In genomic region chr4:41583353-41583752, GRCm38 (mm10) we compare ENCODE assay signal across 18 mouse cellular contexts.
"Had no signal": no experiment of that assay in that cellular context is flagged by ENCODE, and none has a peak within 500 bp of the region (broad histone marks: within the 10 kb centered on the region; RNA-seq: fewer than 3 reads in every experiment).

No protein-coding gene starts in this region.

- H3K9me3 ChIP-seq: intestine, embryonic 15.5 days; kidney, embryonic 15.5 days; liver, embryonic 13.5 days; stomach, embryonic 15.5 days had no signal

- H3K27ac ChIP-seq: intestine, embryonic 15.5 days; kidney, embryonic 15.5 days; left cerebral cortex, adult 2 months; liver, embryonic 13.5 days; stomach, embryonic 15.5 days had no signal

- ATAC-seq: intestine, embryonic 15.5 days had no signal

- H3K27me3 ChIP-seq: liver, embryonic 13.5 days; stomach, embryonic 15.5 days had no signal

- DNase-seq: kidney, adult 11 months; kidney, adult 8-10 months; kidney, postnatal 10 days; kidney, postnatal 36 days; layer of hippocampus, postnatal 36 days; liver, embryonic 13.5 days; lung, adult 2 months; lung, postnatal 14 days; lung, postnatal 4 days; retina, postnatal 1 day; right cerebral cortex, postnatal 25 days; spleen, adult 18-20 months; thymus, postnatal 25 days had no signal

- H3K36me3 ChIP-seq: intestine, embryonic 15.5 days; kidney, embryonic 15.5 days; liver, embryonic 13.5 days; stomach, embryonic 15.5 days had no signal

- H3K4me2 ChIP-seq: intestine, embryonic 15.5 days; kidney, embryonic 15.5 days; liver, embryonic 13.5 days; stomach, embryonic 15.5 days had no signal

- H3K4me3 ChIP-seq: intestine, embryonic 15.5 days; kidney, embryonic 15.5 days; left cerebral cortex, adult 2 months; liver, embryonic 13.5 days; myocyte; stomach, embryonic 15.5 days had no signal

- H3K9ac ChIP-seq: intestine, embryonic 15.5 days; kidney, embryonic 15.5 days; liver, embryonic 13.5 days; stomach, embryonic 15.5 days had no signal

- H3K4me1 ChIP-seq: intestine, embryonic 15.5 days; kidney, embryonic 15.5 days; liver, embryonic 13.5 days; stomach, embryonic 15.5 days had no signal
